Mouse (Mus musculus) MEL (cell line): Measurements from ENCODE around the gene I0C0044D17Rik. TPM values are rescaled to one million over a fixed set of nuclear protein-coding genes. Genes with fewer than 3 reads are reported as not detected.

Source experiments
- DNase-seq: peaks from one replicate; pipeline ENCODE4 v3.0.0; 2011; ENCODE audit warnings: low read depth, low spot score
- H3K27ac ChIP-seq: 2 replicates; pipeline ENCODE4 v1.5.1; 2012; ENCODE audit warnings: low read depth, mild to moderate bottlenecking, control low read depth, low read length, moderate library complexity; ENCODE audit not compliant: control insufficient read depth
- H3K27me3 ChIP-seq, 2 experiments: fragments of 150-350 bp in 1 of 2; sonication (generic) in 1 of 2; 2 replicates each; pipeline ENCODE4 v1.6.1; 2012; ENCODE audit warnings: low read length in 2 of 2, mild to moderate bottlenecking in 2 of 2, improper control_type of control experiment in 1 of 2, moderate library complexity in 1 of 2; ENCODE audit not compliant: insufficient read depth in 2 of 2, control insufficient read depth in 1 of 2
- H3K36me3 ChIP-seq, 2 experiments: 2 replicates each; pipeline ENCODE4 v1.6.1; 2012 to 2014; ENCODE audit warnings: low read length in 2 of 2, improper control_type of control experiment in 1 of 2, inconsistent platforms in 1 of 2, mild to moderate bottlenecking in 1 of 2; ENCODE audit not compliant: insufficient read depth in 2 of 2, control insufficient read depth in 1 of 2
- H3K4me1 ChIP-seq, 2 experiments: fragments of 150-350 bp in 1 of 2; sonication (generic) in 1 of 2; 2 replicates each; pipeline ENCODE4 v1.6.1; 2012; ENCODE audit warnings: low read length in 2 of 2, improper control_type of control experiment in 1 of 2, mild to moderate bottlenecking in 1 of 2; ENCODE audit not compliant: insufficient read depth in 2 of 2, control insufficient read depth in 1 of 2
- H3K4me3 ChIP-seq, 2 experiments: fragments of 150-350 bp in 1 of 2; sonication (generic) in 1 of 2; 2 replicates each; pipeline ENCODE4 v1.5.1; 2012; ENCODE audit warnings: low read depth in 2 of 2, low read length in 2 of 2, mild to moderate bottlenecking in 2 of 2, moderate library complexity in 2 of 2, control low read depth in 1 of 2, improper control_type of control experiment in 1 of 2; ENCODE audit not compliant: control insufficient read depth in 1 of 2, insufficient read depth in 1 of 2
- H3K79me2 ChIP-seq: 2 replicates; pipeline ENCODE4 v1.6.1; 2012; ENCODE audit warnings: mild to moderate bottlenecking, low read length, moderate library complexity; ENCODE audit not compliant: control insufficient read depth, poor library complexity, insufficient read depth
- H3K9ac ChIP-seq: 2 replicates; pipeline ENCODE4 v1.6.1; 2012; ENCODE audit warnings: low read depth, mild to moderate bottlenecking, control low read depth, low read length, moderate library complexity; ENCODE audit not compliant: control insufficient read depth, poor library complexity, severe bottlenecking
- H3K9me3 ChIP-seq: fragments of 150-350 bp; sonication (generic); replicated peaks from 2 replicates; pipeline ENCODE4 v1.6.1; 2012; ENCODE audit warnings: mild to moderate bottlenecking, low read length, improper control_type of control experiment, moderate library complexity; ENCODE audit not compliant: insufficient read depth
- CHD2 ChIP-seq: IDR thresholded peaks from 2 replicates; pipeline ENCODE4 v1.6.1; 2011; ENCODE audit warnings: low read length, improper control_type of control experiment
- CTCF ChIP-seq, 3 experiments: IDR thresholded peaks in 2 of 3; conservative IDR thresholded peaks in 1 of 3; 2 replicates each; pipeline ENCODE4 v1.5.1; 2011 to 2012; ENCODE audit warnings: low read length in 3 of 3, low read depth in 2 of 3, mild to moderate bottlenecking in 2 of 3, improper control_type of control experiment in 1 of 3, inconsistent platforms in 1 of 3, mixed read lengths in 1 of 3, moderate library complexity in 1 of 3; ENCODE audit not compliant: control insufficient read depth in 1 of 3, insufficient read depth in 1 of 3, poor library complexity in 1 of 3, severe bottlenecking in 1 of 3
- E2F4 ChIP-seq: IDR thresholded peaks from 2 replicates; pipeline ENCODE4 v1.6.1; 2011; ENCODE audit warnings: low read depth, low read length, improper control_type of control experiment, borderline replicate concordance
- ELF1 ChIP-seq: IDR thresholded peaks from 2 replicates; pipeline ENCODE4 v1.6.1; 2014; ENCODE audit warnings: low read depth, mild to moderate bottlenecking, inconsistent platforms, low read length, improper control_type of control experiment, moderate library complexity
- ETS1 ChIP-seq: IDR thresholded peaks from 2 replicates; pipeline ENCODE4 v1.6.1; 2012; ENCODE audit warnings: low read depth, mild to moderate bottlenecking, inconsistent platforms, low read length, improper control_type of control experiment, moderate library complexity
- GABPA ChIP-seq: IDR thresholded peaks from 2 replicates; pipeline ENCODE4 v1.6.1; 2012; ENCODE audit warnings: low read depth, mild to moderate bottlenecking, inconsistent platforms, low read length, improper control_type of control experiment, moderate library complexity
- GATA1 ChIP-seq: IDR thresholded peaks from 2 replicates; pipeline ENCODE4 v1.6.1; 2011; ENCODE audit warnings: low read depth, low read length, improper control_type of control experiment
- HCFC1 ChIP-seq: IDR thresholded peaks from 2 replicates; pipeline ENCODE4 v1.6.1; 2012; ENCODE audit warnings: low read depth, mild to moderate bottlenecking, inconsistent platforms, low read length, improper control_type of control experiment, moderate library complexity
- JUND ChIP-seq: IDR thresholded peaks from 2 replicates; pipeline ENCODE4 v1.6.1; 2011; ENCODE audit warnings: low read depth, mild to moderate bottlenecking, improper control_type of control experiment, low read length
- MAFK ChIP-seq: IDR thresholded peaks from 2 replicates; pipeline ENCODE4 v1.6.1; 2011; ENCODE audit warnings: low read depth, mild to moderate bottlenecking, low read length, improper control_type of control experiment, borderline replicate concordance
- MAX ChIP-seq: IDR thresholded peaks from 2 replicates; pipeline ENCODE4 v1.6.1; 2011; ENCODE audit warnings: low read length, improper control_type of control experiment
- MAZ ChIP-seq: IDR thresholded peaks from 2 replicates; pipeline ENCODE4 v1.6.1; 2012; ENCODE audit warnings: low read depth, mild to moderate bottlenecking, inconsistent platforms, low read length, improper control_type of control experiment
- MYC ChIP-seq: IDR thresholded peaks from 2 replicates; pipeline ENCODE4 v1.6.1; 2011; ENCODE audit warnings: low read depth, mild to moderate bottlenecking, low read length, improper control_type of control experiment, moderate library complexity
- NELFE ChIP-seq: IDR thresholded peaks from 2 replicates; pipeline ENCODE4 v1.6.1; 2011; ENCODE audit warnings: low read depth, low read length, improper control_type of control experiment
- NRF1 ChIP-seq: IDR thresholded peaks from 2 replicates; pipeline ENCODE4 v1.6.1; 2014; ENCODE audit warnings: low read depth, mild to moderate bottlenecking, inconsistent platforms, low read length, improper control_type of control experiment, moderate library complexity; ENCODE audit not compliant: poor library complexity, insufficient read depth, severe bottlenecking
- POLR2AphosphoS2 ChIP-seq: IDR thresholded peaks from 2 replicates; pipeline ENCODE4 v1.6.1; 2011; ENCODE audit warnings: low read length, improper control_type of control experiment
- POLR2AphosphoS5 ChIP-seq: IDR thresholded peaks from 2 replicates; pipeline ENCODE4 v1.6.1; 2012; ENCODE audit warnings: low read depth, borderline replicate concordance, mild to moderate bottlenecking, inconsistent platforms, low read length, moderate library complexity, mixed read lengths
- RAD21 ChIP-seq: IDR thresholded peaks from 2 replicates; pipeline ENCODE4 v1.6.1; 2011; ENCODE audit warnings: mild to moderate bottlenecking, low read depth, low read length, improper control_type of control experiment
- TBP ChIP-seq: IDR thresholded peaks from 2 replicates; pipeline ENCODE4 v1.8.0; 2011; ENCODE audit warnings: low read depth, low read length, improper control_type of control experiment
- UBTF ChIP-seq: IDR thresholded peaks from 2 replicates; pipeline ENCODE4 v1.6.1; 2012; ENCODE audit warnings: low read depth, mild to moderate bottlenecking, inconsistent platforms, low read length, improper control_type of control experiment, moderate library complexity, borderline replicate concordance; ENCODE audit not compliant: insufficient read depth
- USF1 ChIP-seq: IDR thresholded peaks from 2 replicates; pipeline ENCODE4 v1.6.1; 2014; ENCODE audit warnings: low read depth, mild to moderate bottlenecking, inconsistent platforms, low read length, improper control_type of control experiment, moderate library complexity
- USF2 ChIP-seq, 2 experiments: IDR thresholded peaks; 2 replicates each; pipeline ENCODE4 v1.6.1; 2011 to 2012; ENCODE audit warnings: improper control_type of control experiment in 2 of 2, low read length in 2 of 2, borderline replicate concordance in 1 of 2, inconsistent platforms in 1 of 2, low read depth in 1 of 2, mild to moderate bottlenecking in 1 of 2; ENCODE audit not compliant: insufficient read depth in 1 of 2
- ZC3H11A ChIP-seq: IDR thresholded peaks from 2 replicates; pipeline ENCODE4 v1.6.1; 2012; ENCODE audit warnings: low read depth, mild to moderate bottlenecking, inconsistent platforms, low read length, improper control_type of control experiment
- ZKSCAN1 ChIP-seq: IDR thresholded peaks from 2 replicates; pipeline ENCODE4 v1.6.1; 2012; ENCODE audit warnings: low read depth, mild to moderate bottlenecking, inconsistent platforms, low read length, improper control_type of control experiment, moderate library complexity
- ZMIZ1 ChIP-seq: IDR thresholded peaks from 2 replicates; pipeline ENCODE4 v1.6.1; 2012; ENCODE audit warnings: low read depth, mild to moderate bottlenecking, inconsistent platforms, low read length, improper control_type of control experiment, moderate library complexity
- ZNF384 ChIP-seq: IDR thresholded peaks from 2 replicates; pipeline ENCODE4 v1.6.1; 2012; ENCODE audit warnings: low read depth, mild to moderate bottlenecking, inconsistent platforms, low read length, improper control_type of control experiment
- polyA plus RNA-seq, 2 experiments: library from polyadenylated mRNA; stranded (reverse) in 1 of 2; unstranded in 1 of 2; fragments of >175 nt in 1 of 2; fragments of >200 nt in 1 of 2; gene quantifications; 2 replicates each; pipeline versions ENCODE4 v1.2.1 to v1.2.4; 2012; ENCODE audit warnings: low replicate concordance in 2 of 2, low read depth in 1 of 2; ENCODE audit not compliant: insufficient read length in 2 of 2, insufficient read depth in 1 of 2, missing spikeins in 1 of 2
- total RNA-seq: library from RNA; depleted of rRNA; stranded (reverse); fragments of 300-350 nt; gene quantifications from 2 replicates; pipeline ENCODE4 v1.2.3, GENCODE M21; 2012

I0C0044D17Rik gene
- total and polyA plus RNA-seq, 3 experiments: not detected

DNA sequence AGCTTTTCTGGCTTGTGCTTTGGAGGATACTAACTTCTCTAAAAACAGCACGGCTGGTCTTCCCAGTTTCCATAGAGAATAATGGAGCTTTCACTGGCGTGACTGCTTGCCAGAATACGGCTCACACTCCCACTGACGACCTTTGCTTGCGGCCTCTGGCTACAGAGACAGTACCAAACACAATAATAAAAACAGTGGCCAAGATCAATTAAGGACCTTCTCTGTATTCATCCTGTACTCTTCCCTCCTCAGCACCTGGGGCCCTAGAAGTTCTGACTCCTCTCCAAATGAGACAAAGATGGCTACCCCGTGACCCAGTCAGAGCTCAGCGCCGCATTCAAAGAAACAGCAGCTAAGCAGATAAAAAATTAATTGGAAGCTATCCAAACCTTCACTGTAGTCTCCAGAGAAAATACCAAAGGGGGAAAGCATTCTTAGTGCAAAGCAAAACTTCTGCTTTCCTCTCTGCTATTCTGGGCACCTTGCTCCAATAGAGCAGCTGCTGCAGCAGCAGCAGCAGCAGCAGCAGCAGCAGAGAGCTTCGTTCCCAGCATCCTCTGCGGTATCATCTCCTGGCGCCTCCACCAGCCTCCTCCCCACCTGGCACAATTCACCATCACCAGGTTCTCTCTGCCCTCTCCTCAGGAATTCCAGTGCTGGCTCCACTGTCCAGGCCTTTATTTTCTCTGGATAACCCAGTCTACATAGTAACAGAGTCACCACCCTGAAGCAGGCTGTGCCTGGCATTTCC is 26.9 kb downstream of the I0C0044D17Rik start:
- H3K4me3 ChIP-seq: no peak overlapping the region
- H3K36me3 ChIP-seq: no peaks in the 10 kb centered on the region
- H3K9me3 ChIP-seq: no peaks in the 10 kb centered on the region
- no peaks in the 10 kb centered on the region for H3K27me3 ChIP-seq
- no peak for DNase-seq
- no peak for TF ChIP-seq MAX
- no peak for TF ChIP-seq ZNF384
- TF ChIP-seq ETS1: no peak
- TF ChIP-seq GATA1: no peak
- no peak for TF ChIP-seq E2F4
- TF ChIP-seq POLR2AphosphoS2: no peak
- no peak for TF ChIP-seq USF2 (IDR thresholded peaks at IDR 0.05; ENCODE audit: borderline replicate concordance in 1 of 2, insufficient read depth in 1 of 2, low read depth in 1 of 2, low read length in 2 of 2)
- no peak for TF ChIP-seq MAFK
- no peak for TF ChIP-seq ELF1
- TF ChIP-seq JUND: no peak
- TF ChIP-seq USF1: no peak
- TF ChIP-seq RAD21: no peak
- TF ChIP-seq ZKSCAN1: no peak
- TF ChIP-seq ZC3H11A: no peak
- no peak for TF ChIP-seq MAZ
- TF ChIP-seq CTCF (IDR thresholded peaks at IDR 0.05 in 2 of 3, conservative IDR thresholded peaks at IDR 0.05 in 1 of 3; ENCODE audit: control insufficient read depth in 1 of 3, insufficient read depth in 1 of 3, low read depth in 2 of 3, low read length in 3 of 3, poor library complexity in 1 of 3, severe bottlenecking in 1 of 3): no peak
- TF ChIP-seq MYC: no peak
- no peak for TF ChIP-seq NRF1
- H3K27ac ChIP-seq: no peak overlapping the region
- no peak overlapping the region for H3K9ac ChIP-seq
- H3K79me2 ChIP-seq: no peaks in the 10 kb centered on the region
- no peaks in the 10 kb centered on the region for H3K4me1 ChIP-seq

DNA sequence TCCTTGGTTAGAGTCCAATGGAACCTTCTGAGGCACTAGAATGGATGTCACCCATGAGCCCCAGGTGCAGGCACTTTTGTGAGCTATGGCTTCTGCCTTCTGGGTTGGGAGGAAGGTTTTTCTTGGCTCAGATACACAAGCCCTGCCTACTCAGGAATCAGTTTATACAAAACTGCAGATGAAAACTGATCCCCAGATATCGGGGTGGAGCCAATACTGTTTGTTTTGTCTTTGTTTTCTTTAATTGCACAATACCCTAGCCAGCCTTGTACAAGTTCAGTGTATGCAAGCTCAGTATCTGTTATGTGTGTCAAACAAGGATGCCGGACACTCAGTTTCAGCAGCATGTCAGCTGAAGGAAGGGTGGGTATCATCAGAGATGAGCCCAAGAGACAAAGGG is 28.4 kb downstream of the I0C0044D17Rik start:
- no peak for DNase-seq
- Histone ChIP-seq H3K27me3 (no peaks in the 10 kb centered on the region), H3K36me3 (no peaks in the 10 kb centered on the region), H3K4me1 (no peaks in the 10 kb centered on the region), H3K27ac (no peak overlapping the region), H3K4me3 (no peak overlapping the region), H3K9ac (no peak overlapping the region), H3K79me2 (no peaks in the 10 kb centered on the region), H3K9me3 (no peaks in the 10 kb centered on the region)
- TF ChIP-seq UBTF (no peak), MAFK (no peak), GABPA (no peak), ETS1 (no peak), CHD2 (no peak), NRF1 (no peak), ELF1 (no peak), TBP (no peak), POLR2AphosphoS5 (no peak), GATA1 (no peak), HCFC1 (no peak), RAD21 (no peak), ZMIZ1 (no peak), ZKSCAN1 (no peak), NELFE (no peak), POLR2AphosphoS2 (no peak)
